Comparison of ENCODE assay signal across 12 mouse cellular contexts in genomic region chr2:11762541-11762940, GRCm38 (mm10).
"Had no signal": no experiment of that assay in that cellular context is flagged by ENCODE, and none has a peak within 500 bp of the region (broad histone marks: within the 10 kb centered on the region; RNA-seq: fewer than 3 reads in every experiment).

No protein-coding gene starts in this region.

- DNase-seq: retina, postnatal 1 day; right cerebral cortex, adult 18-20 months; right cerebral cortex, postnatal 14 days; right cerebral cortex, postnatal 25 days; right cerebral cortex, postnatal 4 days; spleen, adult 18-20 months; thymus, adult 18-20 months; thymus, adult 2 months; thymus, postnatal 14 days; thymus, postnatal 25 days; thymus, postnatal 36 days; thymus, postnatal 4 days had no signal
